In the genomic region with DNA sequence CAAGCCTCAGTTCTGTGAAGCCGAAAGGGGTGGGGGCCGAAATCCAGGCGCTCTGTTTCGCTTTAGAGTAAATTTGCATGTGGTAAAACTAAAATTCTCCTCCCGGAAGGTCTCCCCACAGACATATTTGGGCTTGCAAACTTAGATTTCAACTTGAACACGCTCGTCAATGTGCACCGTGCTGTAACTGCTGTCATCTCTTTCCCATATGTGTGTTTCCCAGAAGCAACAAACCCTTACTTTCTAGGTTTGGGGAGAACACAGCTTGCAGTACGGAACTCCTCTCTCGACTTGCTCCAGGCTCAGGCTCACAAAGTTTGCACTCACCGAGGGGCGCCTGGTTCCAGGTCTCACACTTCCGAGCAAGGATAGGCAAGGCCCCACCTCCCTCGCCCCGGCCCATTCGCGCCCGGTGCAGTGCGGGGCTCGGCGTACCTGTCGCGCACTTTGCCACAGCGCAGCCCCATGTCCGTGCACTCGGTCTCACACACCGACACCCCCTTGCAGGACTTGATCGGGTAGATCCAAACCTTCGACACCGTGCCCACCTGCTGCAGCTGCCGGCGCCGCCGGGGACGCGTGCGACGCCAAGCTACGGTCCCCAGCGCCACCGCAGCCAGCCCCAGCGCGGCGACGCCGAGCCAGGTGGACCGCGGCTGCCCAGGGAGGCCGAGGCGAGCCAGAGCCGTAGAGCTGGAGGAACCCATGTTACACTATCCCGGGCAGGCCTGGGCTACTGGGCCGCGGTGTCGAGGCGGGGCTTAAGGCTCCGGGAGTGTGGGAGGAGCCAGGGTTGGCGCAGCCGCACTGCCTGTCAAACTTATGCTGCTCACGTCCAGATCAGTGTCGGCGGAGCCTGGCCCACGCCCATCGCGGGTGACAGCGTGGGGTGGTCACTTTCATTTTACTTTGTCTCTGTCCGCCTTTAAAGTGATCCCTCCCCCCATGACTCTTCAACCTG, we compare ENCODE assay signal across 7 mouse cellular contexts. TPM values are rescaled to one million over a fixed set of nuclear protein-coding genes. Genes with fewer than 3 reads are reported as not detected.
DNase-seq lines count a peak whose midpoint lies in the region; ATAC-seq lines count a peak whose summit lies in the region.

No protein-coding gene starts in this region.

- H3K4me2 ChIP-seq in embryonic facial prominence, embryonic 11.5 days (ENCODE audit: low read depth, low read length): peak overlapping the region; percentile 87
- H3K4me2 ChIP-seq in midbrain, embryonic 12.5 days (replicated peaks): peak overlapping the region; percentile 87

- under 1% methylated on average over 67 of the region's 67 CpGs for WGBS in embryonic facial prominence, embryonic 11.5 days
- under 1% methylated on average over 67 of the region's 67 CpGs for WGBS in limb, embryonic 10.5 days
- 1% methylated on average over 66 of the region's 67 CpGs for WGBS in midbrain, embryonic 12.5 days

- H3K27me3 ChIP-seq in embryonic facial prominence, embryonic 11.5 days (ENCODE audit: control insufficient read depth, insufficient read depth, low read length): peaks cover 2% of the 10 kb centered on the region; the same call in 1 of the 2 replicates
- H3K27me3 ChIP-seq in limb, embryonic 10.5 days (ENCODE audit: low read depth, poor library complexity, severe bottlenecking): peaks cover 46% of the 10 kb centered on the region
- peaks cover 37% of the 10 kb centered on the region for H3K27me3 ChIP-seq in midbrain, embryonic 12.5 days

- H3K4me3 ChIP-seq in embryonic facial prominence, embryonic 11.5 days (ENCODE audit: low read depth, low read length): peak overlapping the region; percentile 80
- H3K4me3 ChIP-seq in limb, embryonic 10.5 days: peak overlapping the region; percentile 81
- H3K4me3 ChIP-seq in midbrain, embryonic 12.5 days: peak overlapping the region; percentile 85

- H3K36me3 ChIP-seq in embryonic facial prominence, embryonic 11.5 days (replicated peaks; ENCODE audit: control insufficient read depth, insufficient read depth, low read depth, low read length): no peaks in the 10 kb centered on the region
- 0 out of 2 replicates have a peak, but pooled peaks cover 6% of the 10 kb centered on the region for H3K36me3 ChIP-seq in limb, embryonic 10.5 days
- H3K36me3 ChIP-seq in midbrain, embryonic 12.5 days: 0 out of 2 replicates have a peak, but pooled peaks cover under 1% of the 10 kb centered on the region

- no peaks in the 10 kb centered on the region for H3K4me1 ChIP-seq in embryonic facial prominence, embryonic 11.5 days (ENCODE audit: control insufficient read depth, insufficient read depth, low read length)
- H3K4me1 ChIP-seq in limb, embryonic 10.5 days: peaks cover 23% of the 10 kb centered on the region
- H3K4me1 ChIP-seq in midbrain, embryonic 12.5 days: peaks cover 15% of the 10 kb centered on the region

- ATAC-seq in embryonic facial prominence, embryonic 11.5 days (replicated peaks; ENCODE audit: insufficient number of reproducible peaks, low FRiP score, low TSS enrichment, low read depth): peak; percentile 97
- ATAC-seq in midbrain, embryonic 12.5 days (ENCODE audit: low FRiP score, low read depth): peak; percentile 96

- H3K27ac ChIP-seq in embryonic facial prominence, embryonic 11.5 days (replicated peaks; ENCODE audit: low read depth, low read length): 0 out of 2 replicates have a peak overlapping the region, but pooled peaks have one; percentile 20
- peak overlapping the region; percentile 87 for H3K27ac ChIP-seq in limb, embryonic 10.5 days
- H3K27ac ChIP-seq in midbrain, embryonic 12.5 days (replicated peaks): peak overlapping the region; percentile 10; the same call in 1 of the 2 replicates

- H3K9ac ChIP-seq in embryonic facial prominence, embryonic 11.5 days (replicated peaks; ENCODE audit: low read length): peak overlapping the region; percentile 74
- H3K9ac ChIP-seq in midbrain, embryonic 12.5 days (replicated peaks): peak overlapping the region; percentile 83

- no peaks in the 10 kb centered on the region for H3K9me3 ChIP-seq in embryonic facial prominence, embryonic 11.5 days (replicated peaks; ENCODE audit: control insufficient read depth, low read length)
- H3K9me3 ChIP-seq in limb, embryonic 10.5 days (replicated peaks): no peaks in the 10 kb centered on the region
- H3K9me3 ChIP-seq in midbrain, embryonic 12.5 days: no peaks in the 10 kb centered on the region

- DNase-seq in adrenal gland, postnatal 25 days: peak; percentile 94
- peak; percentile 91 for DNase-seq in embryonic facial prominence, embryonic 11.5 days (ENCODE audit: low spot score)
- DNase-seq in heart, adult 11 months: peak; percentile 99
- DNase-seq in kidney, adult 11 months: peak; percentile 90
- peak; percentile 87 for DNase-seq in limb, embryonic 10.5 days (ENCODE audit: low spot score)
- peak; percentile 94 for DNase-seq in skeletal muscle tissue, adult 2 months (ENCODE audit: low read depth, low spot score)

RNA-seq across cellular contexts. Expression of a gene that starts 0.9 kb away (rescaled TPM):
- 257 and 310 TPM in 2 replicates for total RNA-seq in adrenal gland, postnatal 25 days (2021)
- 118 and 125 TPM in 2 replicates for polyA plus RNA-seq in embryonic facial prominence, embryonic 11.5 days (2014; fragmentation: Nextera tagmentation; extraction: Ambion mirVana)
- polyA plus RNA-seq in limb, embryonic 10.5 days (2016; fragmentation: Nextera tagmentation; extraction: Ambion mirVana): 68.9 and 84.4 TPM in 2 replicates
- 88.4 and 97.3 TPM in 2 replicates for polyA plus RNA-seq in midbrain, embryonic 12.5 days (2016; fragmentation: Nextera tagmentation; extraction: Ambion mirVana)

RNA-seq across cellular contexts. Expression of a gene that starts 34.3 kb away (rescaled TPM):
- 1.4 and 4.4 TPM in 2 replicates for total RNA-seq in adrenal gland, postnatal 25 days (2021)
- polyA plus RNA-seq in embryonic facial prominence, embryonic 11.5 days (2014; fragmentation: Nextera tagmentation; extraction: Ambion mirVana): not detected in 2 replicates
- polyA plus RNA-seq in limb, embryonic 10.5 days (2016; fragmentation: Nextera tagmentation; extraction: Ambion mirVana): 0.15 and 0.24 TPM in 2 replicates
- polyA plus RNA-seq in midbrain, embryonic 12.5 days (2016; fragmentation: Nextera tagmentation; extraction: Ambion mirVana): 0.14 and 0.18 TPM in 2 replicates

RNA-seq across cellular contexts. Expression of a gene that starts 37.6 kb away (rescaled TPM):
- 20.8 and 24.7 TPM in 2 replicates for total RNA-seq in adrenal gland, postnatal 25 days (2021)
- 0.67 and 0.72 TPM in 2 replicates for polyA plus RNA-seq in embryonic facial prominence, embryonic 11.5 days (2014; fragmentation: Nextera tagmentation; extraction: Ambion mirVana)
- 0.48 and 0.64 TPM in 2 replicates for polyA plus RNA-seq in limb, embryonic 10.5 days (2016; fragmentation: Nextera tagmentation; extraction: Ambion mirVana)
- polyA plus RNA-seq in midbrain, embryonic 12.5 days (2016; fragmentation: Nextera tagmentation; extraction: Ambion mirVana): 0.59 and 1.1 TPM in 2 replicates

Comparison
In these comparisons a context has a peak if more than half of its experiments do, and no peak if none do; other contexts are left out.
1. Peak in every context shown above with its lines: DNase-seq, ATAC-seq, H3K4me3 ChIP-seq and H3K27ac ChIP-seq.
2. H3K27ac ChIP-seq: peak in every context shown above with its lines; median percentile 87 in limb, embryonic 10.5 days; 20 in embryonic facial prominence, embryonic 11.5 days; 10 in midbrain, embryonic 12.5 days.